Comparison of ENCODE assay signal across 26 mouse cellular contexts in the genomic region with DNA sequence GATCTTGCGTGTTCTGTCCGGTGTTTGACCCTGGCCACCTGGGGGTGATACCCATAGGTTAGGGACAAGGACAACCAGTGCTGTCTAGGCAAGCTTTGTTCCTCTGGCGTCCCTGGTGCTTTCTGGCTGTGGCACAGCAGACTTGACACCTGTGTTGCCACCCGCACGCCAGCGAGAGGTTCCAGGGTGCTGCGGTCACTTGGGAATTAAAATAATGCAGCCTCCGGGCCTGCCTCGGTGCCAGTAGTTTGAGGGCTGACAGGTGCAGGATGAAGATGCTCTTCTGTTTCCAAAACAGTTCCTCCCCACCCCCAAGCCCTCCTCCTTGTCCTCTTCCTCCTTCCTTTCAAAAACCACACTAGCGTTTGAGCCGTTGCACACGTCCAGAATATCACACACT. TPM values are rescaled to one million over a fixed set of nuclear protein-coding genes. Genes with fewer than 3 reads are reported as not detected.
DNase-seq lines count a peak whose midpoint lies in the region; ATAC-seq and TF ChIP-seq lines count a peak whose summit lies in the region.
"Had no signal": no experiment of that assay in that cellular context is flagged by ENCODE, and none has a peak within 500 bp of the region (broad histone marks: within the 10 kb centered on the region; RNA-seq: fewer than 3 reads in every experiment).

No protein-coding gene starts in this region.

- WGBS in midbrain, embryonic 10.5 days = 89% methylated on average over 12 of the region's 12 CpGs

- no peak for TF ChIP-seq POLR2A in CH12.LX (IDR thresholded peaks at IDR 0.05; ENCODE audit: low read depth, low read length)

- no peak for TF ChIP-seq CTCF in CH12.LX (conservative IDR thresholded peaks at IDR 0.05 in 1 of 2, IDR thresholded peaks at IDR 0.05 in 1 of 2; ENCODE audit: low read depth in 2 of 2, low read length in 2 of 2)

- no peak for TF ChIP-seq EP300 in CH12.LX (IDR thresholded peaks at IDR 0.05; ENCODE audit: low read length)

- H3K36me3 ChIP-seq in CH12.LX (replicated peaks in 1 of 2; ENCODE audit: control insufficient read depth in 1 of 2, insufficient read depth in 1 of 2, low read length in 1 of 2) = peaks cover 50 to 70% of the 10 kb centered on the region in 2 experiments
- peaks cover 5% of the 10 kb centered on the region for H3K36me3 ChIP-seq in splenic B cell, adult 2 months (ENCODE audit: control insufficient read depth, insufficient read depth, low read length, poor library complexity, severe bottlenecking)
- peaks cover 67% of the 10 kb centered on the region for H3K36me3 ChIP-seq in midbrain, embryonic 10.5 days

- H3K27me3 ChIP-seq in CH12.LX (replicated peaks) = no peaks in the 10 kb centered on the region
- H3K27me3 ChIP-seq in splenic B cell, adult 2 months (ENCODE audit: control insufficient read depth, insufficient read depth, low read length, poor library complexity, severe bottlenecking) = no peaks in the 10 kb centered on the region; the same call in 1 of the 2 replicates
- no peaks in the 10 kb centered on the region for H3K27me3 ChIP-seq in midbrain, embryonic 10.5 days (ENCODE audit: low read depth, poor library complexity, severe bottlenecking)
- H3K27me3 ChIP-seq: embryonic facial prominence, embryonic 15.5 days; hindbrain, embryonic 15.5 days; midbrain, embryonic 15.5 days; neural tube, embryonic 15.5 days had no signal

- dilution Hi-C loops in CH12.LX (cut with MboI; ENCODE audit: extremely low pct_ligation_motif_present, extremely low pct_unique_long_range_greater_than_20kb, low sequenced_read_pairs) = no loop called here

- ATAC-seq in granulocyte monocyte progenitor cell, adult 5-6 weeks (replicated peaks; ENCODE audit: poor library complexity, severe bottlenecking) = 0 out of 2 replicates have a peak, but pooled peaks have one; percentile 18
- ATAC-seq in erythroid progenitor cell, adult 5-6 weeks (replicated peaks; ENCODE audit: low FRiP score, poor library complexity, severe bottlenecking) = no peak
- ATAC-seq: forebrain, embryonic 16.5 days; midbrain, embryonic 15.5 days had no signal

- no peaks in the 10 kb centered on the region for H3K9me3 ChIP-seq in CH12.LX (replicated peaks; ENCODE audit: low read length)
- no peaks in the 10 kb centered on the region for H3K9me3 ChIP-seq in midbrain, embryonic 10.5 days (replicated peaks)
- H3K9me3 ChIP-seq: embryonic facial prominence, embryonic 15.5 days; hindbrain, embryonic 15.5 days; midbrain, embryonic 15.5 days; neural tube, embryonic 15.5 days had no signal

- no peaks in the 10 kb centered on the region; the same call in none of the 2 replicates for H3K79me2 ChIP-seq in CH12.LX (replicated peaks; ENCODE audit: control insufficient read depth, extremely low read depth, insufficient read depth, poor library complexity, severe bottlenecking)

- no peak for TF ChIP-seq RAD21 in CH12.LX (IDR thresholded peaks at IDR 0.05; ENCODE audit: low read depth, low read length)

- no peak overlapping the region for H3K4me2 ChIP-seq in CH12.LX (ENCODE audit: insufficient read depth, low read depth, poor library complexity, severe bottlenecking)
- H3K4me2 ChIP-seq: embryonic facial prominence, embryonic 15.5 days; hindbrain, embryonic 15.5 days; midbrain, embryonic 15.5 days; neural tube, embryonic 15.5 days had no signal

- no peak overlapping the region for H3K9ac ChIP-seq in CH12.LX (ENCODE audit: insufficient read depth, low read depth)
- H3K9ac ChIP-seq: embryonic facial prominence, embryonic 15.5 days; hindbrain, embryonic 15.5 days; midbrain, embryonic 15.5 days; neural tube, embryonic 15.5 days had no signal

- no peak overlapping the region for H3K27ac ChIP-seq in CH12.LX (ENCODE audit: insufficient read depth, low read depth)
- H3K27ac ChIP-seq in midbrain, embryonic 10.5 days (replicated peaks) = no peak overlapping the region
- H3K27ac ChIP-seq: embryonic facial prominence, embryonic 15.5 days; heart, adult 2 months; hindbrain, embryonic 15.5 days; midbrain, embryonic 15.5 days; neural tube, embryonic 15.5 days had no signal

- H3K4me3 ChIP-seq in CH12.LX (replicated peaks in 1 of 3; ENCODE audit: low read depth in 2 of 3, low read length in 2 of 3, poor library complexity in 1 of 3) = no peak overlapping the region
- H3K4me3 ChIP-seq in midbrain, embryonic 10.5 days = no peak overlapping the region
- H3K4me3 ChIP-seq: embryonic facial prominence, embryonic 15.5 days; heart, adult 2 months; hindbrain, embryonic 15.5 days; midbrain, embryonic 15.5 days; neural tube, embryonic 15.5 days had no signal

- peak; percentile 62 for DNase-seq in CH12.LX (ENCODE audit: extremely low read depth)
- DNase-seq in splenic B cell, adult 2 months (ENCODE audit: low read depth, low spot score) = peak; percentile 28
- DNase-seq in thymus, postnatal 25 days = peak; percentile 75
- no peak for DNase-seq in midbrain, embryonic 10.5 days (ENCODE audit: low spot score)
- DNase-seq in lung, adult 18-20 months = no peak
- DNase-seq: adrenal gland, postnatal 10 days; cerebellum, adult 9-10 months; gastrocnemius, postnatal 14 days; heart, adult 2 months; heart, postnatal 36 days; kidney, adult 9 months; kidney, postnatal 25 days; layer of hippocampus, postnatal 36 days; lung, adult 2 months; lung, postnatal 14 days; right cerebral cortex, adult 18-20 months; right cerebral cortex, postnatal 4 days had no signal

- H3K4me1 ChIP-seq in CH12.LX (ENCODE audit: control insufficient read depth in 1 of 2, insufficient read depth in 2 of 2) = peaks cover 0 to 45% of the 10 kb centered on the region in 2 experiments; a peak in 3 of 4 replicates
- no peaks in the 10 kb centered on the region for H3K4me1 ChIP-seq in midbrain, embryonic 10.5 days
- H3K4me1 ChIP-seq: embryonic facial prominence, embryonic 15.5 days; hindbrain, embryonic 15.5 days; midbrain, embryonic 15.5 days; neural tube, embryonic 15.5 days had no signal

- in situ Hi-C loops in CH12.LX (cut with MboI; ENCODE audit: low pct_ligation_motif_present, low pct_unique_long_range_greater_than_20kb, low sequenced_read_pairs) = no loop called here

TF ChIP-seq in CH12.LX, 34 proteins besides CTCF, POLR2A, EP300 and RAD21 (continues in another document):
- TF ChIP-seq SMC3 (IDR thresholded peaks at IDR 0.05; ENCODE audit: low read depth, low read length) (no peak), ETS1 (conservative IDR thresholded peaks at IDR 0.05; ENCODE audit: low read depth, low read length) (0 out of 2 replicates have a peak, but pooled peaks have one; percentile 17), TCF12 (IDR thresholded peaks at IDR 0.05; ENCODE audit: low read depth, low read length) (peak; percentile 23; the same call in 1 of the 2 replicates)

RNA-seq across cellular contexts. Expression of gene Cstf1, which starts 11.4 kb away (rescaled TPM):
- 44.2 and 52.1 TPM in 2 replicates for total RNA-seq in CH12.LX (2012; rRNA removed)
- 59.0 and 62.1 TPM in 2 replicates for total RNA-seq in CH12.LX (2014; rRNA removed)
- polyA plus RNA-seq in CH12.LX (2012; ENCODE audit: insufficient read length, low read depth) = 49.6 and 53.2 TPM in 2 replicates
- total RNA-seq in granulocyte monocyte progenitor cell, adult 5-6 weeks (2014; fragmentation: Nextera tagmentation) = 21.5 and 32.6 TPM in 2 replicates
- total RNA-seq in granulocyte monocyte progenitor cell, adult 5-6 weeks (2017) = 33.3 and 38.9 TPM in 2 replicates
- 51.0 and 58.0 TPM in 2 replicates for polyA plus RNA-seq in midbrain, embryonic 10.5 days (2016; fragmentation: Nextera tagmentation; extraction: Ambion mirVana)
- total RNA-seq in erythroid progenitor cell, adult 5-6 weeks (2015; ENCODE audit: low replicate concordance) = 14.1 and 21.4 TPM in 2 replicates
- 17.1 and 42.2 TPM in 2 replicates for total RNA-seq in erythroid progenitor cell, adult 5-6 weeks (2017; ENCODE audit: low replicate concordance)

RNA-seq across cellular contexts. Expression of gene Aurka, which starts 11.6 kb away (rescaled TPM):
- 88.6 and 103 TPM in 2 replicates for total RNA-seq in CH12.LX (2012; rRNA removed)
- 73.6 and 84.4 TPM in 2 replicates for total RNA-seq in CH12.LX (2014; rRNA removed)
- polyA plus RNA-seq in CH12.LX (2012; ENCODE audit: insufficient read length, low read depth) = 113 and 128 TPM in 2 replicates
- 18.5 and 36.9 TPM in 2 replicates for total RNA-seq in granulocyte monocyte progenitor cell, adult 5-6 weeks (2014; fragmentation: Nextera tagmentation)
- total RNA-seq in granulocyte monocyte progenitor cell, adult 5-6 weeks (2017) = 64.5 and 80.8 TPM in 2 replicates
- 196 and 221 TPM in 2 replicates for polyA plus RNA-seq in midbrain, embryonic 10.5 days (2016; fragmentation: Nextera tagmentation; extraction: Ambion mirVana)
- 198 and 222 TPM in 2 replicates for total RNA-seq in erythroid progenitor cell, adult 5-6 weeks (2015; ENCODE audit: low replicate concordance)
- total RNA-seq in erythroid progenitor cell, adult 5-6 weeks (2017; ENCODE audit: low replicate concordance) = 219 and 316 TPM in 2 replicates

RNA-seq across cellular contexts. Expression of gene Cass4, which starts 11.7 kb away (rescaled TPM):
- total RNA-seq in CH12.LX (2012; rRNA removed) = 3.8 and 5.3 TPM in 2 replicates
- total RNA-seq in CH12.LX (2014; rRNA removed) = 2.9 and 3.3 TPM in 2 replicates
- polyA plus RNA-seq in CH12.LX (2012; ENCODE audit: insufficient read length, low read depth) = 3.7 and 3.8 TPM in 2 replicates
- 0.41 and 0.64 TPM in 2 replicates for total RNA-seq in granulocyte monocyte progenitor cell, adult 5-6 weeks (2014; fragmentation: Nextera tagmentation)
- 0.93 and 1.4 TPM in 2 replicates for total RNA-seq in granulocyte monocyte progenitor cell, adult 5-6 weeks (2017)
- polyA plus RNA-seq in midbrain, embryonic 10.5 days (2016; fragmentation: Nextera tagmentation; extraction: Ambion mirVana) = 0.21 and 0.25 TPM in 2 replicates
- total RNA-seq in erythroid progenitor cell, adult 5-6 weeks (2015; ENCODE audit: low replicate concordance) = not detected in 2 replicates
- total RNA-seq in erythroid progenitor cell, adult 5-6 weeks (2017; ENCODE audit: low replicate concordance) = 0.77 TPM in 1 of 2 replicates, not detected in the other
- total RNA-seq: liver, adult 2 months; megakaryocyte-erythroid progenitor cell, adult 5-6 weeks had no signal
- polyA plus RNA-seq: liver, adult 2 months had no signal

RNA-seq across cellular contexts. Expression of gene Fam210b, which starts 36.5 kb away (rescaled TPM):
- 1.1 and 1.5 TPM in 2 replicates for total RNA-seq in CH12.LX (2012; rRNA removed)
- 0.58 and 0.68 TPM in 2 replicates for total RNA-seq in CH12.LX (2014; rRNA removed)
- polyA plus RNA-seq in CH12.LX (2012; ENCODE audit: insufficient read length, low read depth) = 1.1 and 1.2 TPM in 2 replicates
- 3.9 and 4.8 TPM in 2 replicates for total RNA-seq in granulocyte monocyte progenitor cell, adult 5-6 weeks (2014; fragmentation: Nextera tagmentation)
- total RNA-seq in granulocyte monocyte progenitor cell, adult 5-6 weeks (2017) = 1.4 and 2.8 TPM in 2 replicates
- 24.3 and 33.1 TPM in 2 replicates for polyA plus RNA-seq in midbrain, embryonic 10.5 days (2016; fragmentation: Nextera tagmentation; extraction: Ambion mirVana)
- 93.3 and 105 TPM in 2 replicates for total RNA-seq in erythroid progenitor cell, adult 5-6 weeks (2015; ENCODE audit: low replicate concordance)
- 66.6 and 77.2 TPM in 2 replicates for total RNA-seq in erythroid progenitor cell, adult 5-6 weeks (2017; ENCODE audit: low replicate concordance)

RNA-seq across cellular contexts. Expression of gene Rtf2, which starts 58.5 kb away (rescaled TPM):
- total RNA-seq in CH12.LX (2012; rRNA removed) (61.4 and 66.6 TPM in 2 replicates), CH12.LX (2014; rRNA removed) (58.5 and 60.3 TPM in 2 replicates)
- 72.9 and 90.2 TPM in 2 replicates for polyA plus RNA-seq in CH12.LX (2012; ENCODE audit: insufficient read length, low read depth)
- total RNA-seq in granulocyte monocyte progenitor cell, adult 5-6 weeks (2014; fragmentation: Nextera tagmentation) = 44.7 and 59.2 TPM in 2 replicates
- 147 and 160 TPM in 2 replicates for total RNA-seq in granulocyte monocyte progenitor cell, adult 5-6 weeks (2017)
- polyA plus RNA-seq in midbrain, embryonic 10.5 days (2016; fragmentation: Nextera tagmentation; extraction: Ambion mirVana) = 85.6 and 93.9 TPM in 2 replicates
- 22.7 and 24.7 TPM in 2 replicates for total RNA-seq in erythroid progenitor cell, adult 5-6 weeks (2015; ENCODE audit: low replicate concordance)
- 47.1 and 74.4 TPM in 2 replicates for total RNA-seq in erythroid progenitor cell, adult 5-6 weeks (2017; ENCODE audit: low replicate concordance)

Comparison
In these comparisons a context has a peak if more than half of its experiments do, and no peak if none do; other contexts are left out.
1. DNase-seq: peak in CH12.LX (single experiment), splenic B cell, adult 2 months (single experiment) and thymus, postnatal 25 days (single experiment); none in midbrain, embryonic 10.5 days (single experiment) and lung, adult 18-20 months (0 of 2).